Mouse (Mus musculus) megakaryocyte, adult 5-6 weeks (primary cell): Measurements from ENCODE around the gene Tmem210. TPM values are rescaled to one million over a fixed set of nuclear protein-coding genes. Genes with fewer than 3 reads are reported as not detected.
A peak's percentile ranks its signal among the peaks of the same experiment; 100 is the strongest.

Experiments
- ATAC-seq: 2 replicates; pipeline ENCODE4 v1.8.0; 2016; ENCODE audit warnings: mild to moderate bottlenecking, inconsistent platforms; ENCODE audit not compliant: poor library complexity, severe bottlenecking
- total RNA-seq, 2 experiments: library from RNA; stranded (forward) in 1 of 2; stranded (reverse) in 1 of 2; fragments of 153-499, 151-499 nt in 1 of 2; fragments of 221-1000, 200-1000 nt in 1 of 2; gene quantifications; 2 replicates each; pipeline versions ENCODE4 v1.2.3 to v1.2.4; 2015 to 2017

Gene Tmem210
- total RNA-seq, 2 experiments from 2014 or later, result not detected

- ATAC-seq, result no peak
Observed at GRCm38 (mm10) chr2:25292054-25292544, 4.2 kb downstream of the Tmem210 start.

GRCm38 (mm10) chr2:25292856-25293255, 4.9 kb downstream of the Tmem210 start:
- peak; percentile 82 for ATAC-seq

GRCm38 (mm10) chr2:25293706-25294105, 5.8 kb downstream of the Tmem210 start:
- no peak for ATAC-seq

GRCm38 (mm10) chr2:25297093-25297492, 9.1 kb downstream of the Tmem210 start:
- ATAC-seq, result no peak

- no peak for ATAC-seq
Observed at GRCm38 (mm10) chr2:25298046-25298445, 10.1 kb downstream of the Tmem210 start.

- no peak for ATAC-seq
Observed at GRCm38 (mm10) chr2:25303452-25303851, 15.5 kb downstream of the Tmem210 start.

- ATAC-seq, result no peak
Observed at GRCm38 (mm10) chr2:25303931-25304656, 16.1 kb downstream of the Tmem210 start.

GRCm38 (mm10) chr2:25304657-25305541, 17.0 kb downstream of the Tmem210 start:
- peak; percentile 72 for ATAC-seq

- ATAC-seq, result no peak
Observed at GRCm38 (mm10) chr2:25305587-25306359, 17.8 kb downstream of the Tmem210 start.

GRCm38 (mm10) chr2:25310180-25310579, 22.2 kb downstream of the Tmem210 start:
- ATAC-seq, result no peak

GRCm38 (mm10) chr2:25310969-25311368, 23.0 kb downstream of the Tmem210 start:
- ATAC-seq, result no peak

GRCm38 (mm10) chr2:25311491-25311891, 23.5 kb downstream of the Tmem210 start:
- ATAC-seq, result no peak

GRCm38 (mm10) chr2:25318119-25318966, 30.4 kb downstream of the Tmem210 start:
- ATAC-seq, result no peak

GRCm38 (mm10) chr2:25318971-25319773, 31.2 kb downstream of the Tmem210 start, which contains the start of gene Grin1:
TSS of gene Grin1 (minus strand) at chr2:25319187.
- ATAC-seq, result peak; percentile 57

GRCm38 (mm10) chr2:25320084-25320483, 32.1 kb downstream of the Tmem210 start:
- ATAC-seq, result no peak

GRCm38 (mm10) chr2:25326036-25326435, 38.1 kb downstream of the Tmem210 start:
- ATAC-seq, result no peak

- ATAC-seq, result no peak
Observed at GRCm38 (mm10) chr2:25328440-25328839, 40.5 kb downstream of the Tmem210 start.

GRCm38 (mm10) chr2:25331470-25331869, 43.5 kb downstream of the Tmem210 start:
- no peak for ATAC-seq
